Mouse (Mus musculus) small intestine, adult 2 months (tissue): ENCODE data around the gene Cplx2. TPM values are rescaled to one million over a fixed set of nuclear protein-coding genes. Genes with fewer than 3 reads are reported as not detected.
A peak's percentile ranks its signal among the peaks of the same experiment; 100 is the strongest.

Experiments used
- H3K27ac ChIP-seq: fragments of 200-500 bp; 2 replicates; pipeline ENCODE4 v1.5.1; 2012; ENCODE audit warnings: low read depth, low read length, control low read depth, inconsistent platforms; ENCODE audit not compliant: insufficient read depth
- H3K27me3 ChIP-seq: fragments of 200-500 bp; 2 replicates; pipeline ENCODE4 v1.6.1; 2012; ENCODE audit warnings: mild to moderate bottlenecking, moderate library complexity, low read length, inconsistent platforms; ENCODE audit not compliant: control insufficient read depth, insufficient read depth
- H3K36me3 ChIP-seq: fragments of 200-500 bp; 2 replicates; pipeline ENCODE4 v1.6.1; 2012; ENCODE audit warnings: mild to moderate bottlenecking, low read length, control low read depth, inconsistent platforms; ENCODE audit not compliant: control insufficient read depth, insufficient read depth
- H3K4me1 ChIP-seq: fragments of 200-500 bp; 2 replicates; pipeline ENCODE4 v1.6.1; 2012; ENCODE audit warnings: low read length, inconsistent platforms, mixed read lengths; ENCODE audit not compliant: control insufficient read depth, insufficient read depth, insufficient read length
- H3K4me3 ChIP-seq: fragments of 200-500 bp; 2 replicates; pipeline ENCODE4 v1.5.1; 2012; ENCODE audit warnings: low read depth, mild to moderate bottlenecking, control low read depth, inconsistent platforms, low read length, moderate library complexity
- CTCF ChIP-seq: fragments of 200-500 bp; IDR thresholded peaks from 2 replicates; pipeline ENCODE4 v1.5.1; 2012; ENCODE audit warnings: low read depth, mild to moderate bottlenecking, control low read depth, inconsistent platforms, low read length, moderate library complexity, mixed read lengths; ENCODE audit not compliant: insufficient replicate concordance, insufficient read length; ENCODE audit errors: extremely low read depth
- POLR2A ChIP-seq: fragments of 200-500 bp; IDR thresholded peaks from 2 replicates; pipeline ENCODE4 v1.6.1; 2012; ENCODE audit warnings: low read depth, mild to moderate bottlenecking, control low read depth, inconsistent platforms, low read length, moderate library complexity
- WGBS: fragments of 180-500 bp; shearing (Covaris S2); methylation state at CpG from one replicate; pipeline ENCODE4 v1.1.7; 2018; 5-methylcytosine and 5-hydroxymethylcytosine counted together
- polyA plus RNA-seq: library from polyadenylated mRNA; depleted of rRNA; stranded (reverse); fragments of >200 nt; gene quantifications from 2 replicates; pipeline ENCODE4 v1.2.3, GENCODE M21; 2012

Gene Cplx2
- polyA plus RNA-seq, 1 experiment, result 5.5 TPM

GRCm38 (mm10) chr13:54405805-54406204, 34.7 kb downstream of the Cplx2 start:
- H3K27me3 ChIP-seq, result no peaks in the 10 kb centered on the region
- H3K36me3 ChIP-seq, result no peaks in the 10 kb centered on the region
- H3K4me3 ChIP-seq, result no peak overlapping the region
- TF ChIP-seq CTCF (no peak), POLR2A (no peak)
- H3K4me1 ChIP-seq, result no peaks in the 10 kb centered on the region
- 64% methylated on average over 2 of the region's 2 CpGs for WGBS
- no peak overlapping the region for H3K27ac ChIP-seq

DNA sequence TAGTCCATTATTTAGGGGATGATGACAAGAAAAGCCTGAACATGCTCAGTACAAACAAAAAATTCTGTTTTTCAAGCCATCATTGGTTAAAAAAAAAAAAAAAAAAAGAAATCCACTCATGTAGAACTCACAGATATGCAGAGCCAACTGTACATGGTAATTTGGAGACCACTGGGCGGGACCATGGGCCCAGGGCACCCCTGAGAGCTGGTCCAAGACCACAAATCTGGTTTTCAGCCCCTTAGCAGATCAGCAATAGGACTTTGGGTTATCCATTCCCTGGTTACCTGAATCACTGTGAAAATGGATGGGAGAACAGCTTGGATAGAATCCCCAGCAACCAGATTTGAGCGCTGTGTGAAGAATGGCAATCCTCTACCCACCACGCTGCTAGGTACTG, 40.5 kb downstream of the Cplx2 start:
- Histone ChIP-seq H3K27me3 (no peaks in the 10 kb centered on the region), H3K27ac (no peak overlapping the region), H3K36me3 (no peaks in the 10 kb centered on the region), H3K4me1 (no peaks in the 10 kb centered on the region), H3K4me3 (no peak overlapping the region)
- 96% methylated on average over 3 of the region's 3 CpGs for WGBS
- TF ChIP-seq CTCF, result no peak
- no peak for TF ChIP-seq POLR2A

- H3K4me3 ChIP-seq, result no peak overlapping the region
- no peaks in the 10 kb centered on the region for H3K27me3 ChIP-seq
- WGBS, result 40% methylated on average over 7 of the region's 7 CpGs
- no peaks in the 10 kb centered on the region for H3K36me3 ChIP-seq
- H3K27ac ChIP-seq, result no peak overlapping the region
- no peaks in the 10 kb centered on the region for H3K4me1 ChIP-seq
- TF ChIP-seq CTCF (no peak), POLR2A (no peak)
Observed at GRCm38 (mm10) chr13:54412236-54412635, 41.1 kb downstream of the Cplx2 start.

- 80% methylated on average over 4 of the region's 4 CpGs for WGBS
- H3K27ac ChIP-seq, result no peak overlapping the region
- no peaks in the 10 kb centered on the region for H3K27me3 ChIP-seq
- TF ChIP-seq CTCF (no peak), POLR2A (no peak)
- no peak overlapping the region for H3K4me3 ChIP-seq
- no peaks in the 10 kb centered on the region for H3K4me1 ChIP-seq
- no peaks in the 10 kb centered on the region for H3K36me3 ChIP-seq
Observed at GRCm38 (mm10) chr13:54412721-54413120, 41.6 kb downstream of the Cplx2 start.

DNA sequence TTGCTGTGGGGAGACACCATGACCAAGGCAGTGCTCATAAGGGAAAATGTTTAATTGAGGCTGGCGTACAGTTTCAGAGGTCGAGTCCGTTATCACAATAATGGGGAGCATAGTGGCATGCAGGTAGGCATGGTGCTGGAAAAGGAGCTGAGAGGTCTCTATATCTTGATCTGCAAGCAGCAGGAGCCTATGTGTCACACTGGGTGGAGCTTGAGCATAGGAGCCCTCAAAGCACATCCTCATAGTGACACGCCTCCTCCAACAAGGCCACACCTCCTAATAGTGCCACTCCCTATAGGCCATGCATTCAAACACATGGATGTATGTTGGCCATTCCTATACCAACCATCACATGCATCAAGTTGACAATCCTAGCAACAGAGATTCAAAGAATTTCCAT, 43.9 kb downstream of the Cplx2 start:
- Histone ChIP-seq H3K27me3 (no peaks in the 10 kb centered on the region), H3K27ac (no peak overlapping the region), H3K4me1 (no peaks in the 10 kb centered on the region), H3K4me3 (no peak overlapping the region), H3K36me3 (no peaks in the 10 kb centered on the region)
- no peak for TF ChIP-seq POLR2A
- TF ChIP-seq CTCF, result no peak
- WGBS, result 80% methylated on average over 4 of the region's 4 CpGs

- no peaks in the 10 kb centered on the region for H3K27me3 ChIP-seq
- TF ChIP-seq POLR2A, result no peak
- no peak for TF ChIP-seq CTCF
- no peaks in the 10 kb centered on the region for H3K36me3 ChIP-seq
- no peak overlapping the region for H3K27ac ChIP-seq
- no peaks in the 10 kb centered on the region for H3K4me1 ChIP-seq
- 82% methylated on average over 10 of the region's 10 CpGs for WGBS
- no peak overlapping the region for H3K4me3 ChIP-seq
Observed at GRCm38 (mm10) chr13:54418781-54419327, 47.7 kb downstream of the Cplx2 start.

DNA sequence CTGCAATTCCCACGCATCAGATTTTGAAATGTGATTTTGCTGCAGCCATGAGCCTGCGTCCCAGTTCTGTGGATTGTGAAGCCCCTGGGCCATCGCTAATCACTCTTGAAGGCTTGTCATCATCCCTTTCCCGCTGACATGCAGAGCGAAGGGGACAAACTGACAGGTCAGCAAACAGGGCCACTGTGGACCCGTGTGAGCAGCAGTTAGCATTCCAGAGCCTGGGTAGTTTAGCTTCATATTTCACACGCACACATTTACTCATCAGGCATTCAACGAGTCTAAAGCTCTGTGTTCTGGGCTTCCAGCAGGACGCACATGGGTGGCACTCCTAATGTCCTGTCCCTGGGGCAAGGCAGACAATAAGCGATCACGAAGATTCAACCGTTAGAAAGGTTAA, 49.1 kb downstream of the Cplx2 start:
- Histone ChIP-seq H3K36me3 (no peaks in the 10 kb centered on the region), H3K27ac (no peak overlapping the region), H3K4me3 (no peak overlapping the region), H3K4me1 (peaks cover 3% of the 10 kb centered on the region; the same call in 1 of the 2 replicates), H3K27me3 (no peaks in the 10 kb centered on the region)
- 90% methylated on average over 12 of the region's 12 CpGs for WGBS
- TF ChIP-seq CTCF (no peak), POLR2A (no peak)

GRCm38 (mm10) chr13:54425269-54425668, 54.1 kb downstream of the Cplx2 start:
- H3K27me3 ChIP-seq, result no peaks in the 10 kb centered on the region
- H3K27ac ChIP-seq, result peak overlapping the region; percentile 74
- WGBS, result 8% methylated on average over 2 of the region's 2 CpGs
- no peaks in the 10 kb centered on the region for H3K36me3 ChIP-seq
- peaks cover 3% of the 10 kb centered on the region for H3K4me1 ChIP-seq
- TF ChIP-seq CTCF, result no peak
- TF ChIP-seq POLR2A, result no peak
- H3K4me3 ChIP-seq, result no peak overlapping the region
